Mouse (Mus musculus): ENCODE results near the gene Defa32.
"Not testable (repeated sequence)": the region's sequence is repeated elsewhere in the genome, so short reads cannot be mapped to it uniquely, and the experiment has no call there.

The Defa32 gene

DNA sequence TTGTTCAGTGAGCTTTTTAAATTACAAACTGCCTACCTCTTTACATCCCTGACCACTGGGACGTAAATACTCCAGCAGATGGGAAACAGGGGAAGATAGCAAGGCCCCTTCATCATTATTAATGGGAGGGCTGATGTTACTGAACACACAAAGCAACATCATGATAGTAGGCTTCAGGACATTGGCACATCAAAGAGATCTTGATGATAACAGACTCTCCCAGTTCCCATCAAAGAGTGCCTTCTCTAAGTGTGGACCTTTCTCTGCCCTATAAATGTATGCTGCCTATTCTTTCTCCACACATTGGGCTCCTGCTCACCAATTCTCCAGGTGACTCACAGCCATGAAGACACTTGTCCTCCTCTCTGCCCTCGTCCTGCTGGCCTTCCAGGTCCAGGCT is at the start of gene Defa32:
Defa32 (plus strand) TSS at position 301 of the 400 bp plus-strand sequence.
- not testable (repeated sequence) for DNase-seq (ENCODE audit: low spot score)

DNA sequence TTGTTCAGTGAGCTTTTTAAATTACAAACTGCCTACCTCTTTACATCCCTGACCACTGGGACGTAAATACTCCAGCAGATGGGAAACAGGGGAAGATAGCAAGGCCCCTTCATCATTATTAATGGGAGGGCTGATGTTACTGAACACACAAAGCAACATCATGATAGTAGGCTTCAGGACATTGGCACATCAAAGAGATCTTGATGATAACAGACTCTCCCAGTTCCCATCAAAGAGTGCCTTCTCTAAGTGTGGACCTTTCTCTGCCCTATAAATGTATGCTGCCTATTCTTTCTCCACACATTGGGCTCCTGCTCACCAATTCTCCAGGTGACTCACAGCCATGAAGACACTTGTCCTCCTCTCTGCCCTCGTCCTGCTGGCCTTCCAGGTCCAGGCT is 19.9 kb upstream of the Defa32 start, which contains the start of gene Defa20:
Defa20 (plus strand) TSS at position 301 of the 400 bp plus-strand sequence.
- not testable (repeated sequence) for DNase-seq (ENCODE audit: low spot score)

- DNase-seq (ENCODE audit: low spot score): not testable (repeated sequence)
Observed at GRCm38 (mm10) chr8:21565086-21565485, 36.3 kb downstream of the Defa32 start, which contains the start of gene Defa37. TSS of gene Defa37 (plus strand) at chr8:21565386.

All from retina, embryonic 14.5 days (tissue).